Mouse (Mus musculus): ENCODE measurements at regions not wholly inside any gene's neighbourhood (a gene's known extent, or its start where the extent isn't known, plus 50 kb on each side); places are given as distances from the start of the nearest gene placed in this dataset.

- no peak for DNase-seq (ENCODE audit: inconsistent age in 2 of 2, low spot score in 1 of 2)
Measured at GRCm38 (mm10) chr4:40090295-40090694, 52.6 kb upstream of the Aco1 start.

Data from adrenal gland, adult (tissue).